Mouse (Mus musculus) stomach, postnatal 0 days (tissue): ENCODE results near the gene Scel.

Experiments used
- CTCF ChIP-seq: IDR thresholded peaks from 2 replicates; pipeline ENCODE4 v1.5.1; 2016; ENCODE audit warnings: antibody characterized with exemption, low read depth, mild to moderate bottlenecking, moderate library complexity
- EP300 ChIP-seq: optimal IDR thresholded peaks from 2 replicates; pipeline ENCODE3; 2016; ENCODE audit warnings: antibody characterized with exemption

DNA sequence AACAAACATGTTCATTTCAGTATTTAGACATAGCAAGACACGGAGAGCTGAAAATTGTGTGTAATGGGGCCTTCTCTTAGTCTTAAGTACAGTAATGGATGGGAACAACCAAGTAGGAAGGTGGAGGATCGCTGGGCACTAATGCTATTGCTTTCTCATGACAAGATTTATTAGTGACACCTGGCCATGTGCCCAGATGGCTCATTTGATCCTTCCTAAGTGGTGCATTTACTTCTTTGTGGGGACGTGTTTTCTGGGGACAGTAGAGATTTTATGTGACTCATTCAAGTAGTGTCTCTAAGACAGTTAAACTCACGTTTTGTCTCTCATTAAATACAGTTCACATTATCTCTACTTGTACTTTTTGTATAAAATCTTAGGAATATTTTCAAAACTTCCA, 73.5 kb downstream of the Scel start:
- TF ChIP-seq CTCF (no peak), EP300 (no peak)
